Mouse (Mus musculus): ENCODE data around the gene Tcaf1.

Tcaf1 gene

GRCm38 (mm10) chr6:42709291-42710211 lies at the start of gene Tcaf1:
Gene Tcaf1, minus strand, starts transcription at chr6:42710088.
- peak; percentile 91 to 94 for DNase-seq

GRCm38 (mm10) chr6:42756104-42756503 lies 46.2 kb upstream of the Tcaf1 start, which contains the start of gene Olfr38:
Gene Olfr38, plus strand, starts transcription at chr6:42756404.
- DNase-seq, result no peak

- DNase-seq, result no peak
Observed at GRCm38 (mm10) chr6:42747846-42748245, 38.0 kb upstream of the Tcaf1 start.

- no peak for DNase-seq
Observed at GRCm38 (mm10) chr6:42742303-42742702, 32.4 kb upstream of the Tcaf1 start.

- DNase-seq, result no peak
Observed at GRCm38 (mm10) chr6:42739071-42739470, 29.2 kb upstream of the Tcaf1 start, which contains the start of gene Olfr453. Gene Olfr453, plus strand, starts transcription at chr6:42739371.

- no peak for DNase-seq
Observed at GRCm38 (mm10) chr6:42717973-42718372, 8.1 kb upstream of the Tcaf1 start.

- no peak for DNase-seq
Observed at GRCm38 (mm10) chr6:42714668-42715067, 4.8 kb upstream of the Tcaf1 start.

- DNase-seq, result peak; percentile 87 to 90
Observed at GRCm38 (mm10) chr6:42692517-42693190, 17.2 kb downstream of the Tcaf1 start.

GRCm38 (mm10) chr6:42692154-42692516 lies 17.8 kb downstream of the Tcaf1 start:
- DNase-seq, result peak; percentile 93 to 95

- no peak for DNase-seq
Observed at GRCm38 (mm10) chr6:42689761-42690160, 20.1 kb downstream of the Tcaf1 start.

- DNase-seq, result no peak
Observed at GRCm38 (mm10) chr6:42687907-42688306, 22.0 kb downstream of the Tcaf1 start.

GRCm38 (mm10) chr6:42680077-42680476 lies 29.8 kb downstream of the Tcaf1 start:
- DNase-seq, result no peak

GRCm38 (mm10) chr6:42676011-42676410 lies 33.9 kb downstream of the Tcaf1 start:
- DNase-seq, result no peak

- no peak for DNase-seq
Observed at GRCm38 (mm10) chr6:42671767-42672166, 38.1 kb downstream of the Tcaf1 start.

- DNase-seq, result no peak
Observed at GRCm38 (mm10) chr6:42667722-42668121, 42.2 kb downstream of the Tcaf1 start.

- DNase-seq, result no peak
Observed at GRCm38 (mm10) chr6:42661739-42662138, 48.1 kb downstream of the Tcaf1 start.

- peak; percentile 89 to 91 for DNase-seq
Observed at GRCm38 (mm10) chr6:42644912-42645549, 64.9 kb downstream of the Tcaf1 start, which contains the start of gene Tcaf2. Gene Tcaf2, minus strand, starts transcription at chr6:42645254.

GRCm38 (mm10) chr6:42634393-42634792 lies 75.5 kb downstream of the Tcaf1 start:
- DNase-seq, result no peak

GRCm38 (mm10) chr6:42631395-42631794 lies 78.5 kb downstream of the Tcaf1 start:
- no peak for DNase-seq

All from cerebellum, postnatal 14 days (tissue).